Mouse (Mus musculus): ENCODE results near the gene Tln2. TPM values are rescaled to one million over a fixed set of nuclear protein-coding genes. Genes with fewer than 3 reads are reported as not detected.

The Tln2 gene
- total RNA-seq, 2 experiments from 2014 or later, result 0.27 to 0.75 TPM

DNA sequence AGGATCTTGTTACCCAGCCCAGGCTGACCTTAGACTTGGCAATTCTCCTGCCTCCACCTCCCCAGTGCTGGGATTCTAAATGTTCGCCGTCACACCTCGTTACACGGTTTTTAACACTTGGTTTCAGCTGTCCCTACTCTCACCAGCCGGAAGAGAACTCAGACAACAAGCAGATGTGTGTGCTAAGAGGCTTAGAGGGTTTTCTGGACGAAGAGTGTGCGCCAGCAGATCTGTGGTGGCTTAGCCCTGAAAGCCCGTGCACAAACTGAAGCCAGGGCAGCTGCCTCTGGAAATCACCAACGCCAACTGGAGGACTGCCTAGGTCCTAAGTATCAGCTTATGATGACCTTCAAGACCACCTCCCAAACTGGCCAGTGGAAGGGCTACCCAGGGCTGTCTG is 341.5 kb downstream of the Tln2 start:
- ATAC-seq (replicated peaks; ENCODE audit: poor library complexity), result no peak

DNA sequence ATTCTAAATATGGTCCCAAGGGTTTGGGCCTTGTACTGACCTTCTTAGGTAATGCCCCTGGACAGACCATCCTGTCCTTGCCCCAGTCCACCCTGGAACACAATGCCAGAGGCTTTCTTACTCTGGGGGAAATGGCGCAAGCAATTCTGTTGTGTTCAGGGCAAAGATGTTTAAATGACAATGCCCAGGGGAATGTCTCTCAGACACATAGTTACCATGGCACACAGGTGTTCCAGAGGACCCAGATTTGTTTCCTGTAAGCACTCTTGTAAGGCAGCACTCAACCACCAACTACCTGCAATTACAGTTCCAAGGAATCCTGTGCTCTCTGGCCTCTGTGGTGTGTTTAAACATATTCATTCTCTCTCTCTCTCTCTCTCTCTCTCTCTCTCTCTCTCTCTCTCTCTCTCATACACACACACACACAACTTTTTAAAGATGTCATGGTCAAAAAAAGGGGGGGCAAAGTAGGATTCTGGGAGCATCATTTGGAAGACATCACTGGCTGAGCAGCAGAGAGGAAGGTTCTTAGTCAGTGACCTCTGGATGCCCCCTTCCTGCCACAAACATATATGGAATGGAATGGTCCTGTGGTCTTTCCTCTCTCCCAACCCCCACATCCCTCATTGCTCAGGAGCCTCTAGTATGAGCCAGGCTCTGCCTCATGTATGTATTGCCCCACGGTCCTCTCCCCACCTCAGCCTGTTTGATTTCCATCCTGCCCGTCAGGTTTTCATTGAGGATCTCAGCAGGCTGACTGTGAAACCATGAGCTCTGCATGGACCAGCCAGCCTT is 345.1 kb downstream of the Tln2 start:
- ATAC-seq (replicated peaks; ENCODE audit: poor library complexity), result no peak

GRCm38 (mm10) chr9:67213275-67213674 is 346.2 kb downstream of the Tln2 start:
- ATAC-seq (replicated peaks; ENCODE audit: poor library complexity), result peak; percentile 60; the same call in 1 of the 2 replicates

- ATAC-seq (replicated peaks; ENCODE audit: poor library complexity), result no peak
Observed at GRCm38 (mm10) chr9:67211220-67211619, 348.3 kb downstream of the Tln2 start.

DNA sequence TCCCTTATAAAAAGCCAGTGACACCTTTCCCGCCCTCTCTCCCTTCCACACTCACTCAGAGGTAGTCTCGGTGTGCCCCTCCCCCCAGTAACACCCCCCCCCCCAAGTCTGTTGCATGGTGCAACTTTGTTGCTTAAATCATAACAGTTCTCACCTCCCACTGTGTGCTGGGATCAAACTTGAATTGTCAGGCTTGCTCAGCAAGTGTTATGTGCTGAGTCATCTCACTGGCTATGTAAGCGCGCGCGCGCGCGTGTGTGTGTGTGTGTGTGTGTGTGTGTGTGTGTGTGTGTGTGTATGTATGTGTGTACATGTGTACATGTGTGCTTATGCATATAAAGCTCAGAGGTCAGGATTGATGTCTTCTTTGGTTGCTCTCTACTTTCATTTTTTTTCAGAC is 350.1 kb downstream of the Tln2 start:
- ATAC-seq (replicated peaks; ENCODE audit: poor library complexity), result no peak

GRCm38 (mm10) chr9:67208420-67208819 is 351.1 kb downstream of the Tln2 start:
- no peak for ATAC-seq (replicated peaks; ENCODE audit: poor library complexity)

GRCm38 (mm10) chr9:67205175-67205574 is 354.3 kb downstream of the Tln2 start:
- no peak for ATAC-seq (replicated peaks; ENCODE audit: poor library complexity)

- ATAC-seq (replicated peaks; ENCODE audit: poor library complexity), result no peak
Observed at GRCm38 (mm10) chr9:67196609-67197008, 362.9 kb downstream of the Tln2 start.

DNA sequence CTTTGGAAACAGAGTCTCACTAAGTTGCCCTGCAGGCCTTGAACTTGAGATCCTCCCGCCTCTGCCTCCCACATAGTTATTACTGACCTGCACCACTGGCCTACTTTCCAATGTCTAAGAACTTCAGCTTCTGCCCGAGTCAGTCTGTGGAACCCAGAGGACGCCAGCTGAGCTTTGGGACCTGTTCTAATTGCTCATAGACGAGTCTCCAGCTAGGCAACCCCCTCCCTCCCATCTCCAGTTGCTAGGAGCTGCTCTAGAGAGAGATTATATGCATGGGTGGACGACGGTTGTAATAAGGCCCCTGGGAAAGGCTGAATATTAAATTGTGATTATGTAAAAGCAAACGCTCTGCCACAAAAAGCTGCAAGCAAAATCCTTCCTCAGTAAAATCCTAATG is 364.2 kb downstream of the Tln2 start:
- ATAC-seq (replicated peaks; ENCODE audit: poor library complexity), result no peak

GRCm38 (mm10) chr9:67191488-67192331 is 367.8 kb downstream of the Tln2 start:
- ATAC-seq (replicated peaks; ENCODE audit: poor library complexity), result no peak

DNA sequence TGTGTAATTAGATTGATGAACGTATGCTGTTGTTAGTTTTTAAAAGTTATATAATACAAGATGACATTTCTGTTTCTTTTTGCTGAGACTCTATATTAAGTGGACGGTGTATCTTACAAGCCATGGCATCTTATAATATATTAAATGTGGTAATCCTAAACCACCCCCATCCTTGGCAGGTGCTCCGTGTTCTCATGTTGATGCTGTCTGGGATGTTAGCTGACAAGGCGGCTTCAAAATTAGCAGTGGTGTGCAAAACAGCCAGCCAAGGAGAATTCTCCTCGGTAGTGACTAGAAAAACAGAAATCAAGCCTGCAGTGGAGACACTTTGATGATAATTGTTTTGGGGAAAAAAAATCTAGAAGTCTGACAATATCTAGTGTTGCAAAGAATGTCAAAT is 371.8 kb downstream of the Tln2 start:
- ATAC-seq (replicated peaks; ENCODE audit: poor library complexity), result no peak

- ATAC-seq (replicated peaks; ENCODE audit: poor library complexity), result no peak
Observed at GRCm38 (mm10) chr9:67187182-67187581, 372.3 kb downstream of the Tln2 start.

- ATAC-seq (replicated peaks; ENCODE audit: poor library complexity), result no peak
Observed at GRCm38 (mm10) chr9:67184556-67184955, 374.9 kb downstream of the Tln2 start.

- no peak for ATAC-seq (replicated peaks; ENCODE audit: poor library complexity)
Observed at GRCm38 (mm10) chr9:67183520-67183919, 376.0 kb downstream of the Tln2 start.

GRCm38 (mm10) chr9:67182006-67182405 is 377.5 kb downstream of the Tln2 start:
- no peak for ATAC-seq (replicated peaks; ENCODE audit: poor library complexity)

DNA sequence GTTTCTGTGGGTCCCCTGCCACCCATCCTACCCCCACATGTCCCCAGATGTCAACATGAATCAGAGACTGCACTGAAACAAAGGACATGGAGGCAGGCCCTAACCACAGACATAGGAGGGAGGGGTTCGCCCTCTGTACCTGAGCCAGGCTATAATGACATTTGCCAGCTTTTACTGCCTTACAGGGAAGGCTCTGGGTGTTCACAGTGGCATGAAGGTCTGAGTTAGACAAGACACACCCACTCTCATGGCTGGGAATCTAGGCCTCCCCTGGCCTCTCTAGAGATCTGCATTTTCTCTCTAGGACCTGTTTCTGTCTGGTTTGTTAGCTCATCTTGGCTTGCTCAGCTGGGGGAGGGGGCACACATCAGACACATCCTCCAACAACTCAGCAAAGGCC is 380.8 kb downstream of the Tln2 start:
- ATAC-seq (replicated peaks; ENCODE audit: poor library complexity), result no peak

DNA sequence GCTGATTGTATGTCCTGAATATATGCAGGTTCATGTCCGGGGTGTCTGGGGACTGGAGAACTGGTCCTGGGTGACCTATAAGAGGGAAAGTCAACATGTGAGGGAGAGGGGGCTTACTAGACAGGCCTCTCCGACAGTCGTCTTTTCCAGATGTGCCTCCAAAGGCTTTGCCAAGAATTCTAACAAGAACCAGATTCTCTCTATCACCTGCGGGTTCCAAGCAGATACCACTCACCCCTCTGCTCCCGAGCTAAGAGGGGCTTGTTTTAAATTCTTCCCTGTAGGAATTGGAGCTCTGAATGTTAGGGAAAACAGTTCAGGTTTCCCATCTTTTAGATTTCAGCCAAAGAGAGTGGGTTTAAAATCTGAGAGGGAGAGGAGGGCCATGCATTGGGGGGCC is 381.3 kb downstream of the Tln2 start:
- ATAC-seq (replicated peaks; ENCODE audit: poor library complexity), result no peak

DNA sequence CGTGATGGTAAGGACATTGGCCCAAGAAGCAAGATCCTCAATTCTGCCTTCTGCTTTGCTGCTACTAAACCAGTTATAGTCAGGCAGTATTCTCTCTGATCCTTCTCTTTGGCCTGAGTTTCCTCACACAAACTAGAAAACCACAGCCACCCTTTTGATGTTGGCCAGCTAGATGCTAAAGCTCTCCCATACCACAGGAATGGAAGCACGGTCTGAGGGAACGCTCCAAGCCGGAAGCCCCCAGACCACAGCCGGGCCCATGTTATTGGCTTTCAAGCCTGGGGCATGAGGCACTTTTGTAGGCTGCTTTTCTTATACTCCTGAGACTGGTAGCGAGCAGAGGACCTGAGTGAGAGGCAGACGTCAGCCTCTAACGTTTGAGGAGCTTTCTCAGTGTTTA is 383.4 kb downstream of the Tln2 start:
- no peak for ATAC-seq (replicated peaks; ENCODE audit: poor library complexity)

GRCm38 (mm10) chr9:67173816-67174215 is 385.7 kb downstream of the Tln2 start:
- no peak for ATAC-seq (replicated peaks; ENCODE audit: poor library complexity)

- no peak for ATAC-seq (replicated peaks; ENCODE audit: poor library complexity)
Observed at GRCm38 (mm10) chr9:67173154-67173553, 386.3 kb downstream of the Tln2 start.

GRCm38 (mm10) chr9:67171409-67171808 is 388.1 kb downstream of the Tln2 start:
- no peak for ATAC-seq (replicated peaks; ENCODE audit: poor library complexity)

DNA sequence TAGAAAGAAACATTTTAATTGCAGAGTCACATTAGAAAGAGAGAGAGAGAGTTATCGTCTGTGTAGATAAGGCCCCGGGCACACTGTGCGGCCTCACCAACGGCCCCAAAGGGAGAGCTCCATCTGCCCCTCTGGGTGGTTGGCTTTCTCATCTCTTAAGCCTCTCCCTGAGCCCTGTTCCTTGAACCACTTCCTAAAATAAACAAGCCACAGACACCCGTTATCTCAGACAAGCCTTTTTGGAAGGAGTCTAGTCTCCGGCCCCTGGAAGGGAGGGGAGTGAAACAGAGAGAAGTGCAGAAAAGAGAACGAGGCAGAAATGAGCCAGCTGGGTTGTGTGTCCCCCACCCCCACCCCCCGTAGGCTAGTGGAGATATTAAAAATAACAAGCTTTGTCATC is 388.7 kb downstream of the Tln2 start:
- peak; percentile 57 for ATAC-seq (replicated peaks; ENCODE audit: poor library complexity)
